Mouse (Mus musculus) frontal cortex, adult (tissue): ENCODE data around the gene Lpin2.

ENCODE experiments used
- ATAC-seq: cut with Nextera tagmentation; 2 replicates; pipeline ENCODE4 v1.9.2; 2017; ENCODE audit warnings: mild to moderate bottlenecking, moderate library complexity, mixed read lengths; ENCODE audit not compliant: low TSS enrichment

Lpin2 gene

GRCm38 (mm10) chr17:71263136-71263535 is 80.8 kb downstream of the Lpin2 start:
- no peak for ATAC-seq

DNA sequence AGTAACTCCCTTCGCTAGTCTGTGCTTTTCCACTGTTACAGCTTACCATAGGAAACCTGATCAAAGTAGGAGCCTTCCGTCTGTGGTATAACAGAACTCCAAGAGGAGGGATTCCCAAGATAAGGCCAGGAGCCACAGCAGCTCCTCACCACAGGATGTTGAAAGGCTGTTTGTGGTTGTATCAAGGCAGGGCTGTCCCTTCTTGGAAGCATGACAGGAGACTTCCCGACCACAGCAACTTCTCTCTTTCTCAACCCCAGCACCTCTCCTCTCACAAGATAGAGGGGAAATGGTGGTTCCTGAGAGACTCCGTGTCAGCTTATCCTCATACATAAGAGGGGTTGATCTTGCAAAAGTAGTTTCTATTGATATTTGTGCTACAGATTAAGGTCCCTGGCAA is 82.4 kb downstream of the Lpin2 start:
- ATAC-seq: no peak

GRCm38 (mm10) chr17:71265336-71266051 is 83.1 kb downstream of the Lpin2 start:
- no peak for ATAC-seq

- ATAC-seq: no peak
Observed at GRCm38 (mm10) chr17:71267374-71267773, 85.0 kb downstream of the Lpin2 start.

- ATAC-seq: no peak
Observed at GRCm38 (mm10) chr17:71268152-71268551, 85.8 kb downstream of the Lpin2 start.

GRCm38 (mm10) chr17:71268599-71268998 is 86.2 kb downstream of the Lpin2 start:
- no peak for ATAC-seq

GRCm38 (mm10) chr17:71273901-71274300 is 91.5 kb downstream of the Lpin2 start:
- ATAC-seq: no peak

GRCm38 (mm10) chr17:71276771-71277170 is 94.4 kb downstream of the Lpin2 start:
- no peak for ATAC-seq

- ATAC-seq: no peak
Observed at GRCm38 (mm10) chr17:71277701-71278491, 95.5 kb downstream of the Lpin2 start.

GRCm38 (mm10) chr17:71282716-71283115 is 100.4 kb downstream of the Lpin2 start:
- no peak for ATAC-seq

DNA sequence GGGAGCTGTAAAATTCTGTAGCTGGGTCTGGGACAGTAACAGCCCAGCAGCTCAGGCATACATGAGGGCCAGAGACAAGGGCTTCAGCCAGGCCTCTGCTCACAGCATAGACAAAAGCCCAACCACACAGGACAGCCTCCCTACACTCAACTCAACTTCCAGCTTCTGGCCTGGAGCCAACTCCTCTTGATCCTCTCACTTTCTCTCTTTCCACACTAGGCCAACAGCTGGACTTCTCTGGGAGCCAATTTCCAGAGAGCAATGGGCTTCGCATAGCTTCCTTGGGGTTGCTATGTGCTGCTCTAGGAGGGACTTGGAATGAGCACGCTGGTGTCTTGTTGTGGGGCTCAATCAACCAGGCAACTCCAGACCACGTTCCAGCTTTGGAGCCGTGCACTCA is 100.9 kb downstream of the Lpin2 start:
- no peak for ATAC-seq

DNA sequence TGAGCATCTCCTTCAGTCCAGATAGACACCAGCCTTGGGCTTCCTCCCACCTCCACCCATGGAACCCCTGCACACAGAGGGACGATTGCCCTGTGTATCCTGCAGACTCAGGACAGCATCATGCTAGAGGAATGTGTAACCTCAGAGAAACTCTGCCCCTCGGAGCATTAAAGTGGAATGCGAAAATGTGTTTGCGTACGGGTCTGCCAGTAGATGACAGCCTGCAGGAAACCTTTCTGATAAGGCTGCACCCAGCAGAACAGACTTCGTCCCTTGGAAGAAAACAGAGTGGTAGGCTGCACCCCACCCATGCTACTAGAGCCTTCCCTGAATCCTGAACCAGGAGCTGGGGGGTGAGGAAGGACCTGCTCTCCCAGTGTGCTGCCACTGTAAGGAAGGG is 102.5 kb downstream of the Lpin2 start:
- no peak for ATAC-seq

DNA sequence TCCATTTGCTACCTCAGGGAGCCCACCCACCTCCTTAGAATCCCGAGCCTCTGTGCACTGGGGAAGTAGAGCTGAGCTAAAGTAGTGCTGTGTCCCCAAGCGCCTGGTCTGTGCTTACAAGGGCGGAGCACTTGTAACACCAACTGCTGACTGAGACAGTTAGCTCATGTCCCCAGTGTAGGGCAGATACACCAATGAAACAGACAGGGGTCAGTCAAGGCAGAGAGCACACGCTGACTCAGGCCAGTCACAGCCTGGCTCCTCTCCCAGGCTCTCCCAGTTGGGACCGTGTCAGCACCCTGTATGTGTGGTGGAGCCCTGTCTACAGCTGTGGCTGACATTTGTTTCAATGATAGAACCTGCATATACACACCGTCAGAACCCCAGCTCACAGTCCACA is 103.6 kb downstream of the Lpin2 start:
- peak; percentile 27; the same call in 1 of the 2 replicates for ATAC-seq

DNA sequence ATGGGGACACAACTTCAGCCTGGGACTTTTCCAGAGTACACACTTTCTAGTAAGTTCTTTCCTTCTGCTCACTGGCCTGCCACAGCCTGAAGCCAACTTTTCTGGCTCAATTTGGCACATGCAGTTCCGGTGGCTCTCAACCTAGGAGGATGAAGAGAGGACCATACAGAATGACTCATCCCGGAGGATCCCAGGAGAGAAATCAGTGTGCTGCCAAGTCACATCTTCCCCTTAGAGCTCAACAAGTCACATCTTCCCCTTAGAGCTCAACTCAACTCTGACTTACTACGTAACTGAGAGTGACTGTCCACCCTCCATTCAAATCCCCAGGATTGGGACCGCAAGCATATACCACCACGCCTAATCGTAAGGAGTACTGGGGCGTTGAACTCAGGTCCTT is 105.2 kb downstream of the Lpin2 start:
- no peak for ATAC-seq

GRCm38 (mm10) chr17:71288145-71288758 is 105.9 kb downstream of the Lpin2 start:
- no peak for ATAC-seq

DNA sequence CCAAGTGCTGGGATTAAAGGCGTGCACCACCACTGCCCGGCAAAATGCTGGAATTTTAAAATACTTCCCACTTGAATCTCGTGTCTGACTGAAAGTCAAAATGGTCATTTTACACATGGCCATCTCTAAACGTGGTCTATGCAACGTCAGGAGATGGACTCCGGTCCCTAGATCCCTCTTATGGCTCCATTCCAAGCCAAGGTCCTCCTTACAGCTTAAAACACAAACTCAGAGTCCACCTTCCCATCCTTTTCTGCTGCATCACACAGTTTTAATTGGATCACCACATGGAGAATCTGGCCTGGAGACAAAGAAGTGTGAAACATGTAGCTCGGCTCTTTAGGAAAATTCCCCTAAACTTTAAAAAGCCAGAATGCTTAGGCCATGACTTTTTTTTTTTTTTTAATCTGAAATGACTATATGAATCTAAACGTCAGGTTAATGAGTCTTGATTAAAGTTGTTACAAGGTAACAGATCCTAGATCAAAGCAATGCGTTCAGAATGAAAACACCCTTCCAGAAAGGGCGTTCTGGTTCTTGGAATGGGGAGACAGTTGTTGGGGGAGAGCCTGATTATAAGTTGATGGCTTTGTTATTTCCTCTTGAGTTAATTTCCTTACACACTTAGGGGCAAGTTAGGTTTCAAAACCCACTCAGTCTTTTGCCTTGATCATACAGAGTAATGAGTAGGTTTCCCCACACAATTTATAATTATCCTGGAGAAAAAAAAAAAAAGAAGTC is 106.6 kb downstream of the Lpin2 start:
- no peak for ATAC-seq

DNA sequence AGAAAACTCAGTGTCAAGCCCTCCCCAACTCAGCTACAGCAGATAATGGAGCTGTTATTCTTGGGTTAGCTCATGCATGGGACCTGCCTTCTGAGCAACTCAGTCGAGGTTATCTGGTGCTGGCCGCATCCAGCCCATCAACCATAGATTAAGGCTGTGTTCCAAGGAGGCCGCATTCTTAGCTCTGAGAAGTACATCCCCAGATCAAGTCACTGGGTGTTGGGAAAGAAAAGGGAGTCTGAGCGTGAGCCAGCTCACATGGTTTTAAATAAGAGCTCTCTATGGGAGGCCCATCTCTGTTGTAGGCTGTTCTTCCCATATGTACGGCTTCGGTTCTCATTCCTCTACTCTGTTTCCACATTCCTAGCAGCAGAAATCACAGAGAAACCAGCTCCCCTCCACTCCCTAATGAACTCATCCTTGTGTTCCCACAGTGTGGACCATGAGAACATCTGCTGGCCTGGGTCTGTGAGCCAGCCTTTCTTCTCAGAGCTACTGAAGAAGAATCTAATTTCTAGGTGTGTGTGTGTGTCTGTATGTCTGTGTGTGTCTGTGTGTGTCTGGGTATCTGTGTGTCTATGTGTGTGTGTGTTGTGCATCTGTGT is 107.3 kb downstream of the Lpin2 start:
- no peak for ATAC-seq

- ATAC-seq: no peak
Observed at GRCm38 (mm10) chr17:71290486-71291410, 108.4 kb downstream of the Lpin2 start.

DNA sequence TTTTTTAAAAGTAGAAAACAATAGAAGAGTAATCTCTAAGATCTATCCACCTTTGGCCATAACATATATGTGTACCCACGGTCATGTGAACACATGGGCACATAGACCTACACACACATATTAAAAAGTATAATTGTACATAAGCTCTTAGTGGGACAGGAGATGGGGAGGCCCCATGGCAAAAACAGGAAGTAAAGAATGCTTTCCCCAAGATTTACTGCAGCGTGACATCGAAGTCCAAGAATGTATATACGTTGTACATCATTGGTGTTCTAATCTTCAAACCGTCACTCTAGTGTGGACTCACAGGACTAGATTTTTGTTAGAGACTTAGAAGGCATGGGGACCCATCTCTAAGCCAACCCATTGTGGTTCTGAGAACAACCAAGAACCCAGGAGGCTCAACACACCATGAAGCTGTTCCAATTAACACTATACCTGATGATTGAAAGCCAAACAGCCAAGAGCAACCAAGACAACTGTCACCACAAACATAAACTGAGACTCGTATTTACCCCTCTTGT is 109.6 kb downstream of the Lpin2 start:
- no peak for ATAC-seq

DNA sequence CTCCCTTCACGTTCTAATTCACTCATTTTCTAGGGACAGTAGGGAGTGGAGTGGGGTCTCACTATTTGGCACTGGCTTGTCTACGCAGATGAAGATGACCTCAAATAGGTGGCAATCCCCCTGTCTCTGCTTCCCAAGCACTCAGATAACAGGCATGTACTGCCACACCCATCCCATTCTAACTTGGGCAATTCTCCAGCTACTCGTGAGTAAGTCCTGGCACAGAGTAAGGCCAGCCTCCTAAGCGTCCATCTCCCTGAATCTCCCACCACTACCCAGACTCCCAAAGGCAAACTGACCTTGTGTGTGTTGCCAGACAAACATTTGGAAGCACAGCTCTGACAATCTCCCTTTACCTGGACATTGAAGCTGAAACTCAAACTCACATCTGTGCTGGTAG is 110.5 kb downstream of the Lpin2 start:
- no peak for ATAC-seq
